Mouse (Mus musculus): ENCODE results near the gene Hist2h2be.

DNA sequence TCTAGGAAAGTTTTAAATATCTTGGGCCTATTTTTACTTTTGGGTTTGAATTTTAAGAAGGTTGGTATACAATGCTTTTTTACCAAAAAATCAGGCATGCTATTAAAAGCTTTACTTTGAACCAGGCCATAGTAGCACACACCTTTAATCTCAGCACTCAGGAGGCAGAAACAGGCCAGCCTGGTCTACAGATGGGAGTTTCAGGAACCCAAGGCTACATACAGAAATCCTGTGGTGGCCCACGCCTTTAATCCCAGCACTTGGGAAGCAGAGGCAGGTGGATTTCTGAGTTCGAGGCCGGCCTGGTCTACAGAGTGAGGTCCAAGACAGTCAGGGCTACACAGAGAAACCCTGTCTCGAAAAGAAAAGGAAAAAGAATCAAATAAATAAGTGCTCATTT, 46.6 kb downstream of the Hist2h2be start:
- TF ChIP-seq GATA1 (IDR thresholded peaks at IDR 0.05; ENCODE audit: low read length): no peak
- TF ChIP-seq TAL1 (IDR thresholded peaks at IDR 0.05; ENCODE audit: low read length): no peak
